Mouse (Mus musculus) heart, embryonic 11.5 days (tissue): ENCODE results near the gene Abcf2. TPM values are rescaled to one million over a fixed set of nuclear protein-coding genes. Genes with fewer than 3 reads are reported as not detected.

Experiments used
- ATAC-seq: fragments of 200-750 bp; cut with Nextera tagmentation; replicated peaks from 2 replicates; pipeline ENCODE4 v1.8.0; 2017; ENCODE audit warnings: moderate library complexity; ENCODE audit not compliant: insufficient number of reproducible peaks, low FRiP score, low TSS enrichment
- H3K27ac ChIP-seq: fragments of 300-500 bp; sonication (generic); 2 replicates; pipeline ENCODE4 v1.5.1; 2014; ENCODE audit warnings: mild to moderate bottlenecking, low read depth, low read length
- H3K27me3 ChIP-seq: fragments of 300-500 bp; sonication (generic); 2 replicates; pipeline ENCODE4 v1.6.1; 2014; ENCODE audit warnings: mild to moderate bottlenecking, low read length, mixed read lengths; ENCODE audit not compliant: control insufficient read depth, insufficient read depth
- H3K36me3 ChIP-seq: fragments of 300-500 bp; sonication (generic); 2 replicates; pipeline ENCODE4 v1.6.1; 2014; ENCODE audit warnings: mild to moderate bottlenecking, low read length, moderate library complexity, mixed read lengths; ENCODE audit not compliant: control insufficient read depth, insufficient read depth
- H3K4me1 ChIP-seq: fragments of 300-500 bp; sonication (generic); 2 replicates; pipeline ENCODE4 v1.6.1; 2014; ENCODE audit warnings: low read length; ENCODE audit not compliant: control insufficient read depth, insufficient read depth
- H3K4me2 ChIP-seq: fragments of 300-500 bp; sonication (generic); 2 replicates; pipeline ENCODE4 v1.6.1; 2014; ENCODE audit warnings: mild to moderate bottlenecking, moderate library complexity
- H3K4me3 ChIP-seq: fragments of 300-500 bp; sonication (generic); 2 replicates; pipeline ENCODE4 v1.5.1; 2014; ENCODE audit warnings: low read depth, low read length
- H3K9ac ChIP-seq: fragments of 300-500 bp; sonication (generic); 2 replicates; pipeline ENCODE4 v1.6.1; 2014; ENCODE audit warnings: mild to moderate bottlenecking, low read depth, low read length, moderate library complexity
- H3K9me3 ChIP-seq: fragments of 300-500 bp; sonication (generic); replicated peaks from 2 replicates; pipeline ENCODE4 v1.6.1; 2016; ENCODE audit warnings: low read length; ENCODE audit not compliant: control insufficient read depth
- WGBS: fragments of 180-500 bp; shearing (Covaris S2); extraction: QIAGEN DNeasy Blood & Tissue Kit; methylation state at CpG from one replicate; pipeline ENCODE4 v1.1.7; 2014; ENCODE audit not compliant: insufficient replicate concordance; 5-methylcytosine and 5-hydroxymethylcytosine counted together
- polyA plus RNA-seq: library from polyadenylated mRNA; unstranded; fragments of >200 nt; fragmentation: Nextera tagmentation; extraction: Ambion mirVana; gene quantifications from 2 replicates; pipeline ENCODE4 v1.2.1, GENCODE M21; 2014

Abcf2 gene
- polyA plus RNA-seq, 1 experiment from 2014 or later: 78.6 TPM

GRCm38 (mm10) chr5:24593230-24593629, 16.0 kb upstream of the Abcf2 start:
- peaks cover 24% of the 10 kb centered on the region for H3K4me1 ChIP-seq
- no peaks in the 10 kb centered on the region for H3K27me3 ChIP-seq
- H3K9me3 ChIP-seq: no peaks in the 10 kb centered on the region
- no peak overlapping the region for H3K27ac ChIP-seq
- peaks cover 40% of the 10 kb centered on the region for H3K36me3 ChIP-seq
- no peak for ATAC-seq
- WGBS: 77% methylated on average over 10 of the region's 10 CpGs
- no peak overlapping the region for H3K9ac ChIP-seq
- H3K4me3 ChIP-seq: no peak overlapping the region
- H3K4me2 ChIP-seq: no peak overlapping the region

- WGBS: 59% methylated on average over 21 of the region's 21 CpGs
- no peaks in the 10 kb centered on the region for H3K27me3 ChIP-seq
- ATAC-seq: no peak
- H3K4me3 ChIP-seq: no peak overlapping the region
- no peak overlapping the region for H3K4me2 ChIP-seq
- peaks cover 26% of the 10 kb centered on the region for H3K4me1 ChIP-seq
- no peak overlapping the region for H3K9ac ChIP-seq
- H3K36me3 ChIP-seq: peaks cover 40% of the 10 kb centered on the region
- H3K27ac ChIP-seq: no peak overlapping the region
- H3K9me3 ChIP-seq: no peaks in the 10 kb centered on the region
These were observed 15.3 kb upstream of the Abcf2 start for GRCm38 (mm10) chr5:24592471-24593160.

GRCm38 (mm10) chr5:24591796-24592470, 14.7 kb upstream of the Abcf2 start:
- Histone ChIP-seq H3K9me3 (no peaks in the 10 kb centered on the region), H3K4me3 (no peak overlapping the region), H3K27ac (no peak overlapping the region), H3K36me3 (peaks cover 40% of the 10 kb centered on the region), H3K4me2 (peak overlapping the region; percentile 41; the same call in 1 of the 2 replicates), H3K9ac (peak overlapping the region; percentile 28; the same call in 1 of the 2 replicates), H3K27me3 (no peaks in the 10 kb centered on the region), H3K4me1 (peaks cover 31% of the 10 kb centered on the region)
- WGBS: 65% methylated on average over 24 of the region's 24 CpGs
- ATAC-seq: no peak

- peak overlapping the region; percentile 28; the same call in 1 of the 2 replicates for H3K9ac ChIP-seq
- WGBS: 26% methylated on average over 23 of the region's 23 CpGs
- H3K27ac ChIP-seq: no peak overlapping the region; the same call in 1 of the 2 replicates
- H3K4me2 ChIP-seq: peak overlapping the region; percentile 41
- peaks cover 40% of the 10 kb centered on the region for H3K36me3 ChIP-seq
- peaks cover 29% of the 10 kb centered on the region for H3K4me1 ChIP-seq
- ATAC-seq: 0 out of 2 replicates have a peak, but pooled peaks have one; percentile 23
- H3K9me3 ChIP-seq: no peaks in the 10 kb centered on the region
- H3K27me3 ChIP-seq: no peaks in the 10 kb centered on the region
- no peak overlapping the region for H3K4me3 ChIP-seq
These were observed 14.0 kb upstream of the Abcf2 start for GRCm38 (mm10) chr5:24591268-24591721.

GRCm38 (mm10) chr5:24589511-24590500, 12.5 kb upstream of the Abcf2 start:
- Histone ChIP-seq H3K36me3 (peaks cover 31% of the 10 kb centered on the region), H3K27me3 (no peaks in the 10 kb centered on the region), H3K4me2 (no peak overlapping the region), H3K27ac (no peak overlapping the region), H3K9ac (no peak overlapping the region; the same call in 1 of the 2 replicates), H3K9me3 (no peaks in the 10 kb centered on the region), H3K4me3 (no peak overlapping the region), H3K4me1 (peaks cover 29% of the 10 kb centered on the region)
- ATAC-seq: no peak
- WGBS: 85% methylated on average over 20 of the region's 20 CpGs

- peaks cover 13% of the 10 kb centered on the region for H3K36me3 ChIP-seq
These were observed 9.9 kb upstream of the Abcf2 start for GRCm38 (mm10) chr5:24587200-24587577.

GRCm38 (mm10) chr5:24586547-24587199, 9.4 kb upstream of the Abcf2 start, which contains the start of gene Chpf2:
Chpf2 (plus strand) TSS chr5:24586741.
- Histone ChIP-seq H3K27ac (peak within 1 kb of the TSS; percentile 84), H3K27me3 (no peaks in the 10 kb centered on the region), H3K4me3 (peak within 1 kb of the TSS; percentile 91), H3K9me3 (no peaks in the 10 kb centered on the region), H3K36me3 (peaks cover 8% of the 10 kb centered on the region), H3K9ac (peak within 1 kb of the TSS; percentile 90), H3K4me1 (peaks cover 18% of the 10 kb centered on the region), H3K4me2 (peak within 1 kb of the TSS; percentile 72)
- WGBS: under 1% methylated on average over 43 of the region's 43 CpGs
- ATAC-seq: peak; percentile 77

More at GRCm38 (mm10) chr5:24587200-24587577, 9.9 kb upstream of the Abcf2 start:
- no peaks in the 10 kb centered on the region for H3K27me3 ChIP-seq
- ATAC-seq: peak; percentile 45; the same call in 1 of the 2 replicates
- peak overlapping the region; percentile 72 for H3K4me2 ChIP-seq
- peak overlapping the region; percentile 91 for H3K4me3 ChIP-seq
- peaks cover 23% of the 10 kb centered on the region for H3K4me1 ChIP-seq
- H3K9ac ChIP-seq: peak overlapping the region; percentile 90
- H3K27ac ChIP-seq: peak overlapping the region; percentile 84
- WGBS: 15% methylated on average over 4 of the region's 4 CpGs
- no peaks in the 10 kb centered on the region for H3K9me3 ChIP-seq
